Mouse (Mus musculus): Measurements from ENCODE around the gene Hibadh. TPM values are rescaled to one million over a fixed set of nuclear protein-coding genes. Genes with fewer than 3 reads are reported as not detected.

Hibadh gene
- total RNA-seq, 1 experiment from 2014 or later: 74.4 TPM

- ATAC-seq (replicated peaks in 1 of 2; ENCODE audit: insufficient read depth in 1 of 2, low FRiP score in 2 of 2, low TSS enrichment in 1 of 2, low read depth in 1 of 2, poor library complexity in 2 of 2, severe bottlenecking in 2 of 2): no peak
These were observed 5.7 kb upstream of the Hibadh start for GRCm38 (mm10) chr6:52645926-52646325.

- no peak for ATAC-seq (replicated peaks in 1 of 2; ENCODE audit: insufficient read depth in 1 of 2, low FRiP score in 2 of 2, low TSS enrichment in 1 of 2, low read depth in 1 of 2, poor library complexity in 2 of 2, severe bottlenecking in 2 of 2)
These were observed 2.0 kb upstream of the Hibadh start for GRCm38 (mm10) chr6:52642152-52642551.

GRCm38 (mm10) chr6:52641076-52641475, 887 bp upstream of the Hibadh start:
- no peak for ATAC-seq (replicated peaks in 1 of 2; ENCODE audit: insufficient read depth in 1 of 2, low FRiP score in 2 of 2, low TSS enrichment in 1 of 2, low read depth in 1 of 2, poor library complexity in 2 of 2, severe bottlenecking in 2 of 2)

GRCm38 (mm10) chr6:52639546-52640223, 504 bp downstream of the Hibadh start:
- ATAC-seq (replicated peaks in 1 of 2; ENCODE audit: insufficient read depth in 1 of 2, low FRiP score in 2 of 2, low TSS enrichment in 1 of 2, low read depth in 1 of 2, poor library complexity in 2 of 2, severe bottlenecking in 2 of 2): peak in 1 of 2 experiments; percentile 16; a peak in 1 of 4 replicates

- ATAC-seq (replicated peaks in 1 of 2; ENCODE audit: insufficient read depth in 1 of 2, low FRiP score in 2 of 2, low TSS enrichment in 1 of 2, low read depth in 1 of 2, poor library complexity in 2 of 2, severe bottlenecking in 2 of 2): no peak
These were observed 1.6 kb downstream of the Hibadh start for GRCm38 (mm10) chr6:52638471-52639185.

GRCm38 (mm10) chr6:52637337-52637736, 2.9 kb downstream of the Hibadh start:
- no peak for ATAC-seq (replicated peaks in 1 of 2; ENCODE audit: insufficient read depth in 1 of 2, low FRiP score in 2 of 2, low TSS enrichment in 1 of 2, low read depth in 1 of 2, poor library complexity in 2 of 2, severe bottlenecking in 2 of 2)

GRCm38 (mm10) chr6:52635395-52635794, 4.8 kb downstream of the Hibadh start:
- no peak for ATAC-seq (replicated peaks in 1 of 2; ENCODE audit: insufficient read depth in 1 of 2, low FRiP score in 2 of 2, low TSS enrichment in 1 of 2, low read depth in 1 of 2, poor library complexity in 2 of 2, severe bottlenecking in 2 of 2)

GRCm38 (mm10) chr6:52630625-52631024, 9.6 kb downstream of the Hibadh start:
- no peak for ATAC-seq (replicated peaks in 1 of 2; ENCODE audit: insufficient read depth in 1 of 2, low FRiP score in 2 of 2, low TSS enrichment in 1 of 2, low read depth in 1 of 2, poor library complexity in 2 of 2, severe bottlenecking in 2 of 2)

- no peak for ATAC-seq (replicated peaks in 1 of 2; ENCODE audit: insufficient read depth in 1 of 2, low FRiP score in 2 of 2, low TSS enrichment in 1 of 2, low read depth in 1 of 2, poor library complexity in 2 of 2, severe bottlenecking in 2 of 2)
These were observed 11.0 kb downstream of the Hibadh start for GRCm38 (mm10) chr6:52629180-52629579.

- ATAC-seq (replicated peaks in 1 of 2; ENCODE audit: insufficient read depth in 1 of 2, low FRiP score in 2 of 2, low TSS enrichment in 1 of 2, low read depth in 1 of 2, poor library complexity in 2 of 2, severe bottlenecking in 2 of 2): no peak; a peak in 1 of 4 replicates
These were observed 13.5 kb downstream of the Hibadh start for GRCm38 (mm10) chr6:52626735-52627134.

- ATAC-seq (replicated peaks in 1 of 2; ENCODE audit: insufficient read depth in 1 of 2, low FRiP score in 2 of 2, low TSS enrichment in 1 of 2, low read depth in 1 of 2, poor library complexity in 2 of 2, severe bottlenecking in 2 of 2): no peak
These were observed 16.4 kb downstream of the Hibadh start for GRCm38 (mm10) chr6:52623741-52624140.

GRCm38 (mm10) chr6:52621731-52622480, 18.3 kb downstream of the Hibadh start:
- ATAC-seq (replicated peaks in 1 of 2; ENCODE audit: insufficient read depth in 1 of 2, low FRiP score in 2 of 2, low TSS enrichment in 1 of 2, low read depth in 1 of 2, poor library complexity in 2 of 2, severe bottlenecking in 2 of 2): peak; percentile 2 to 48; a peak in 2 of 4 replicates

GRCm38 (mm10) chr6:52620090-52620489, 20.1 kb downstream of the Hibadh start:
- no peak for ATAC-seq (replicated peaks in 1 of 2; ENCODE audit: insufficient read depth in 1 of 2, low FRiP score in 2 of 2, low TSS enrichment in 1 of 2, low read depth in 1 of 2, poor library complexity in 2 of 2, severe bottlenecking in 2 of 2)

- ATAC-seq (replicated peaks in 1 of 2; ENCODE audit: insufficient read depth in 1 of 2, low FRiP score in 2 of 2, low TSS enrichment in 1 of 2, low read depth in 1 of 2, poor library complexity in 2 of 2, severe bottlenecking in 2 of 2): no peak
These were observed 30.4 kb downstream of the Hibadh start for GRCm38 (mm10) chr6:52609626-52610352.

GRCm38 (mm10) chr6:52608121-52608520, 32.1 kb downstream of the Hibadh start:
- no peak for ATAC-seq (replicated peaks in 1 of 2; ENCODE audit: insufficient read depth in 1 of 2, low FRiP score in 2 of 2, low TSS enrichment in 1 of 2, low read depth in 1 of 2, poor library complexity in 2 of 2, severe bottlenecking in 2 of 2)

GRCm38 (mm10) chr6:52606746-52607347, 33.3 kb downstream of the Hibadh start:
- peak; percentile 37 to 48; a peak in 1 of 4 replicates for ATAC-seq (replicated peaks in 1 of 2; ENCODE audit: insufficient read depth in 1 of 2, low FRiP score in 2 of 2, low TSS enrichment in 1 of 2, low read depth in 1 of 2, poor library complexity in 2 of 2, severe bottlenecking in 2 of 2)

Data from hematopoietic stem cell, adult 5-6 weeks (primary cell).